Mouse (Mus musculus): ENCODE measurements at regions not wholly inside any gene's neighbourhood (a gene's known extent, or its start where the extent isn't known, plus 50 kb on each side); places are given as distances from the start of the nearest gene placed in this dataset.

GRCm38 (mm10) chr13:54318601-54319000 is 52.5 kb upstream of the Cplx2 start:
- no peak for DNase-seq (ENCODE audit: low spot score)

- no peak for DNase-seq (ENCODE audit: low spot score)
Measured at GRCm38 (mm10) chr13:54320212-54320611, 50.9 kb upstream of the Cplx2 start.

GRCm38 (mm10) chr13:54321011-54321410 is 50.1 kb upstream of the Cplx2 start:
- no peak for DNase-seq (ENCODE audit: low spot score)

Data from embryo, embryonic 10.5 days (tissue).